Mouse (Mus musculus): ENCODE data around the gene Nr1d1.

GRCm38 (mm10) chr11:98784139-98784538, 9.0 kb upstream of the Nr1d1 start:
- TF ChIP-seq POLR2A (IDR thresholded peaks at IDR 0.05; ENCODE audit: control insufficient read depth in 1 of 2, insufficient read depth in 1 of 2, low read depth in 1 of 2, low read length in 2 of 2, poor library complexity in 1 of 2) (no peak), EP300 (IDR thresholded peaks at IDR 0.05; ENCODE audit: low read depth in 1 of 2, low read length in 2 of 2) (no peak), CTCF (IDR thresholded peaks at IDR 0.05 in 2 of 3, conservative IDR thresholded peaks at IDR 0.05 in 1 of 3; ENCODE audit: control insufficient read depth in 1 of 3, insufficient read depth in 1 of 3, low read depth in 2 of 3, low read length in 3 of 3, poor library complexity in 1 of 3, severe bottlenecking in 1 of 3) (no peak), HCFC1 (IDR thresholded peaks at IDR 0.05; ENCODE audit: low read depth, low read length) (no peak), TAL1 (IDR thresholded peaks at IDR 0.05; ENCODE audit: low read length) (no peak), ZNF384 (IDR thresholded peaks at IDR 0.05; ENCODE audit: low read depth, low read length) (no peak), UBTF (IDR thresholded peaks at IDR 0.05; ENCODE audit: borderline replicate concordance, insufficient read depth, low read depth, low read length) (no peak), CHD1 (IDR thresholded peaks at IDR 0.05; ENCODE audit: low read depth, low read length) (no peak), GATA1 (IDR thresholded peaks at IDR 0.05; ENCODE audit: low read depth, low read length) (no peak), E2F4 (IDR thresholded peaks at IDR 0.05; ENCODE audit: borderline replicate concordance, low read depth, low read length) (no peak)

Data from MEL (cell line).